Mouse (Mus musculus) brain, embryonic 18.5 days (tissue): ENCODE data around the gene Kdr.

ENCODE experiments used
- DNase-seq: peaks from one replicate; pipeline ENCODE4 v3.0.0-alpha.2; 2012; ENCODE audit warnings: low read depth, low spot score

The Kdr gene

DNA sequence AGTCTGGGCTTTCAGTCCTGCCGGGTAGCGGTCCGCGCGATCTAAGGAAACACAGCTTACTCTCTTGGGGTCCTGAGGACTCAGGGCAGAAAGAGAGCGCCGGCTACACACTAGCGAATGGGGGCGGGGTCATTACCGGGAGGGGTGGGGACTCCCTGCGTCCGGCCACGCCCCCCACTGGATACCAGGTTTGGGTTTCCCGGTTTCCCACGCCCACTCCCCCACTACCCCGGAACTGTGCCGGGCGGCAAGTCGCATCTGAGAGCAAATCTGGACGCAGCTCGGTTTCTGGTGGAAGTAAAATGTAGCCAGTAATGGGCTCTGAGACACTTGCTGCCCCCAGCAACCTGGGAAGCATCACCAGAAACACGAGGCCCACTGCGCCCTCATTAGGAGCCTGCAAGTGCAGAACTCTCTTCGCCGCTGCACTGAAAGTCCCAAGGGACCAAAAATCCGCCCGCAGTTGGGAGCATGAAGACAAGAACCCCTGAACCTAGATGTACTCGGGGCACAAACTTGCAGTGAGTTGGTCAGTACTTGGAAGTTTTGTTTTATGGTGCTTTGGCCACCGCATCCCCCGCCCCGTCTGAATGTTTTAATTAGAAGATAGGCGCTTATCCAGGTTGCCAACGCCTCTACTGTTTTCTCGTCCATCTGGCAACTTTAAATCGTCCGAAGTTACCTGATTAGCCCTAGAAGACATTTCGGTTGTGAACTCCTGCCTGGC, at the start of gene Kdr:
Gene Kdr, minus strand, starts transcription at position 85 of the 727 bp plus-strand sequence.
- no peak for DNase-seq

DNA sequence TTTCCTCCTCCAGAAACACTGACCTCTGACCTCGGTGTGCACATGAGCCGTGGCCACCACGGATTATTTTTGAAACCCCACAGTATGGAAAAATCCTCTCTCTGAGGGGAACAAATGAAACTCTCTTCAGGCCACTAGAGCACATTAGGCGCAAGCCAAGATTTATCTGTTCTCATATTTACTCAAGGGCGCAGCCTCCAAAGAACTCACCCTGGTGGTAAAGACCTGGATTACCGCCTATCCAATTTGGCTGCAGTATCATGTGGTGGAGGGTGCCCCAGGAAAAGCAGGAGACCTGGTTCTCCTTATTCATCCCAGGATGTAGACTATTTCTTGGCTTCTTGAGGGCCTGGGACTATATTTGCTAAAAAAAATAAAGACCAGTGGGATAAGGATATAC, 48.5 kb upstream of the Kdr start:
- no peak for DNase-seq

DNA sequence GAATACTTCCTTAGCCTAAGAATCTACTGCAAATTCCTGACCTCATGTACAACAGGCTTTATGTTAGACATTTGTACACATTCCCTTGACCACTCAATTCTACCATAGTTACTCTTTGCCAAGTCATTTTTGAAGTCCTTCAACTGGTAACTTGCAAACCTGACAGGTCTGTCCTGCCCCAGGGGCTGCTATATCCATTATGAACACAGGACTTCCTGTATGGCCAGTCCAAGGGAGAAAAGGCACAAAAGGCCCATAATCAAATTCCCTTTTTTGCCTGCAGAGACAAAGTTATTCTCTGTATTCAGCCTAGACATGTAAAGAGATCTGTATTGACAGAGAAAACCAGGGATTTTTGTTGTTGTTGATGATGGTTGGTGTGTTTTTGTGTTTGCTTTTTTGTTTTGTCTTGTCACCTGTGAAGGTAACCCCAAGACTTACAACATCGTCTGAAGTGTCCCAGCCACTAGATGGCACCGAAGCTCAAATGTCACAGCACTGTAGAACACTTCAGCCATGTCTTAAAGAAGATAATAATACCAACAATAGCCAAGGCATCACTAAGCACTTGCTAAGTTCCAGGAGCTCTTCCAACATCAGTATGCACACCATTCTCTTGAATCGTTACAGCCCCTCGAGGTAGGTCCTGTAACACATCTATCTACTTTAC, 47.9 kb upstream of the Kdr start:
- no peak for DNase-seq

DNA sequence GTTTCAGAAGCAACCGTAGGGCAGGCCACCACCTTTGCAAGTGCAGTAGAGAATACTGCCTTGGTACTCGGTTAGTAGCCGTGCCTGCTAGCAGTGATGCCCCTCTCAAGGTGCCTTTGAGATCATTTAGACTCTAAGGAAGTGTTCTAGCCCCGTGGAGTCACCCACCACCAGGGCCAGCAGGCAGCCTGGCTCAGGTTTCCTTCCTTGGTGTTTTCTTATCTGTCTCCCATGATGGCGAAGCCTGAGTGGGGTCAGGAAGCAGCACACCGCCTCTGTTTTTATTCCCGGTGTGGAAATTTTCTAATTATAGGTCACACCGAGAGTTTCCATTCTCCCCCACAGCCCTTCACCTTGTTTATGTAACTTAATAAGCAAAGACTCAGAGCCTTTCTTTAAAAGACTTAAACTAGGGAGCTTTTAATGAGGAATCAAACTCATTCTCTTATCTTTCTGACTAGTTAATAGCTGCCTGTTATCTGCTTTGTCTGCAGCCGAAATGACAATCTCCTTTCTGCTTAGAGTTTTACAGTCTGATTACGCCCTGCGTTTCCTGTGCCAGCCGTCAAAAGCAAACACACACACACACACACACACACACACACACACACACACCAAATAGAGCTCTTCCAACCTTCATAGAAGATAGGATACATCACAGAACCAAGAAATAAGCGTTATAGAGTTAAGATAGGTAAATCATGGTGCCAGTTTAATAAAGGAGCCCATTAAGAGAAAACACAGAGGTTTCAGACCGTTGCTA, 44.9 kb upstream of the Kdr start:
- DNase-seq = no peak

DNA sequence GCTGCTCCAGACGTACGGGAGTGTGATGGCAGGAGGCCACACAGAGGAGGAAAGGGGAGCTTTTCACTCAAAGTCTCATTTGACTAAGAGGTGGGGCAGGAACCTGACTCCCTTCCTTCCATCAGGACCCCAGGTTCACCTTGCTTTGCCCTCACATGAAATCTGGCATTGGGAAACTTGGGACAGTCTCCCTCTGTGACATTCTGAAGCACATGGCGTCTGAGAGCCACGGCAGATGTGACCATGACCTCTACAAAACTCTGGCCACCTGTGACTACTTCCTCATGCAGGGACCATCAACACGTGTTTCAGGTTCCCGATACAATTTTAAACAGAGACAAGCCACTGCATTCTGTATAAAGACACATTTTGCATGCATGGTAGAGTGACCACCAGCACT, 44.2 kb upstream of the Kdr start:
- no peak for DNase-seq

DNA sequence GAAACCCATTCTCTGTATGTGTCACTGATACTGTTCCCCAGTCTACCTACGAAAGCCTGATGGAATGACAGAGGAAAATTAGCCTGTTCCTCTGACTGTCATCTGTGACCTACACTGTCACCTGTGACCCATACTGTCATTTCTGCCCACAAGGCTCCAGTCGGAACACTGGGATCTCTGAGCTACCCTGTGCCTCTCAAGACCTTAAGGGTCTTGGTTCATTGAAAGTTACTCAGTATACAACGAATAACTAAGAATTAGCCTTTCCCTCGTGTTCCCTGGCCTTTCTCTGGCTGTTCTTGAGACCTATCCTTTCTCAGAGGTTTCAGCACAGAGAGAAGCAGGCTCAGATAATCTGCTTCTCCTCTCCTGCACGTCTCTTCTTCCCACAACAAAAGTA, 40.1 kb upstream of the Kdr start:
- no peak for DNase-seq

DNA sequence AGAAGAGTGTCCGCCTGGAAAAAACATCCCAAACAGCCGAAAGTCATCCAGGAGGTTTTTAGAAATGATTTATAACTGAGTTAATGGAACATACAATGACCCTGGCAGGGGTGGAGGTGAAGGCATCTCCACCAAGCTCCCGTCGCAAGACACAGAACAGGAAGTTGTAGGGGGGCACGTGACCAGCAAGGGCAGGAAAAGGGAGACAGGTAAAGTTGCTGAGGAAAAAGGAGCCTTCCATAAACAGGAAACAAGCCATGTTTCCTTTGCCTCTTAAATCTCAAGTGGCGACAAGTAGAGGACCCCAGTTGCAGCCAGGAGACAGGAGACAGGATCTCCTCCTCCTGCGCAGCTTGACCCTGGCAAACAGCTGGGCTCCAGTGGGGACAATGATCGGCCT, 37.8 kb upstream of the Kdr start:
- DNase-seq = no peak

DNA sequence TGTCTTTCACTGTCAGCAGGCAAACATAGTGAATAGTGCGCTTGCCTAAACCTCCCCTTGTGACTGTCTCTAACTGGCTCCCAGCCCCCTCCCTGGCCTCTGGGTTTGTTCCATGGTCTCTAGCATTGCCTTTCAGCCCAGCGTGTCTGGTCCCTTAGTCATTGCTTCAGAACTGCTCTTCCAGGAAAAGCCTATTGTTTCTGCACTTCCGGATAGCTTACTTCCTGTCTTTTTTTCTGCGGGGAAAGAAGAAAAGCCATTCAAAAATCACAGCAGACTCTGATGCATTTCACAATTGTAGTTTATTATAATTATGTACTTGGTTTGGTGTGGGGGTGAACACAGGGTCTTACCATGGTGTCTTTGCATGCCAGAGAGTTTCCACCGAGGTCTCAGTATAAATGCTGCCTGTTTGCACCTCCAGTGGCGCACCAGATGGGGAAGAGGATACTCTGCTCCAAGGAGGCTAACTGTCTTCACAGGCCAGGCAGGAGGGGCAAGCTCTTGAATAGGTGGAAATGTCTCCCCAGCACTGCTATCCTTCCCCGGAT, 35.7 kb upstream of the Kdr start:
- no peak for DNase-seq

DNA sequence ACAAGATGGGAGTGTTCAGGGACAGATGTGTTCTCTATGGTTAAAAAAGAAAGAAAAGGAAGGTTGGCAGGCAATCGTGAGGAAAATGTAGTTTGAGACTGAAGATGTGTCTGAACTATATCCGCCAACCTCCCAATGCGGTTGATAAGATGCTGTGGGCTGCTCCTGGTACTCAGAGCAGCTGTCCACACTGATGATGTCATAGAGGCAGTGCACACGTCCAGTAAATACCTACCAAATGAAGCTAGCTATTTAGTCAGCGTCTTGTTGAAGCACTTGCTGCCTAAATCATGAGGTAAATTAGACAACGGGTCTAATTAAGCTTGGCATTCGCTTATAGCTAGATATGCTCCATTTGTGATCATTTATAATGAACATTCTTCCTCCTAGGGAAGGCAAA, 28.1 kb upstream of the Kdr start:
- no peak for DNase-seq

DNA sequence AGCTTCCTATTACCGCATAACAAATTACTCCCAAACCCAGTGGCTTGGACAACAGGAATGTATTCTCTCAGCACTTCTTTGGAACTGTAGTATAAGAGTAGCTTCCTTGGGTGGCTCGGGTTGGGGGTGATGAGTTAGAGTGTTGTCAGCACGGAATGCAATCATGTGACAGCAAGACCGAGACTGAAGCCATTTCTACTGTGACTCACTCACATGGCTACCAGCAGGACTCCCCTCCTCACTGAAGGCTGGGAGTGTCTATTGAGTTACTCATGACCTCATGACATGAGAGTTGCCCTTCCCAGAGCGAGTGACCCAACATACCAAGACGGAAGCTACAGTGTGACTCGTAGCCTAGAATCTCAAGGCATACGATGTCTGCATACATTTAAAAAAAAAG, 12.0 kb upstream of the Kdr start:
- DNase-seq = no peak

DNA sequence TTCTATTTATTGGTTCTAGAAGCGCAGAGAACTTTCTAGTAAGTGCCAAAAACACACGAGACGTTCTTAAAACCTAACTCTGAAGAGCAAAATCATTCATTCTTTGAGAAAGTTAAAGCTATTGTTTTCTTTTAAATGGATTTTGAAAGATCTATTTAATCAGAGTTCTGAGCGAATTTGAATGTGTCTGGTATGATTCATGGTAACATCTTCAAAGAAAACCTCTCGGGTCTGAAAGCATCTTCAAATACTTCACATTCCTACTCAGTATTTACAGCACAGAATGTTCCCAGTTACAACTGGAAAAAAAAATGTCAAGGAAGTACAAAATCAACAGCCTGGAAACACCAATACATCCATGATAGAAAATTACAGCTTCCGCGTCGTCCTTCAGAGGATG, 9.3 kb upstream of the Kdr start:
- no peak for DNase-seq

DNA sequence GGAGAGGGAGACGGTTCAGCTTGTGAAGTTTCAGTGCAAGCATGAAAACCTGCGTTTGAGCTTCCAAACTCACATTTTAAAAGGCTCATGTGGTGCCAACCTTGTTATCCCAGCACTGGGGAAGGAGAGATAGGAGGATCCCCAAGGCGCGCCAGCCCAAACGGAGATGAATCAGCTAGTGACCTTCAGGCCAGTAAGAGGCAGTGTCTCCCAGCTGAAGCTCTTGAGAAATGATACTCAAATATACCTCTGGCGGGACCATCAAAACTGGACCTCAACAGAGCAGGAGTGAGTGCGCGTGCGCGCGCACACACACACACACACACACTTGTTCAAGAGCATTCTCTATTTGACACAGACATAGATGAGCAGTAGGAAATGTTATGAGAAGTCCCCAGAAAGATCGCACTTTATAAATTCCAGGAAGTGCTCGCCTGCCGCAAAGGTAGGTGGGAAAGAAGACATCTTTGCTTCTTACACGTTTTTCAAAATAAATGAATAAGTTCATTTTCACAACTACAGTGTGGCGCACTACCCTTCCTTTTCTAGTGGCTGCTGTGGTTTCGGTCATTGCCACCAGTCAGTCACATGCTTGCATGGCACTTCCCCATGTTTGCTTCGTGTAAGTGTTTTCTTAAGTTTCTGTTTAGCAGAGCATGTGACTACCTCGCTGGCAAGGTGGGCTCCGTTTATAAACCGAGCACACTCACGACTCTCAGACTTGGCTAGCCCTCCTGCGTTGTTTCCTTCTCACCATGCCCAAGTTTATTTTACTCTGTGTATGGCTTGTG, 2.5 kb upstream of the Kdr start:
- DNase-seq = no peak

DNA sequence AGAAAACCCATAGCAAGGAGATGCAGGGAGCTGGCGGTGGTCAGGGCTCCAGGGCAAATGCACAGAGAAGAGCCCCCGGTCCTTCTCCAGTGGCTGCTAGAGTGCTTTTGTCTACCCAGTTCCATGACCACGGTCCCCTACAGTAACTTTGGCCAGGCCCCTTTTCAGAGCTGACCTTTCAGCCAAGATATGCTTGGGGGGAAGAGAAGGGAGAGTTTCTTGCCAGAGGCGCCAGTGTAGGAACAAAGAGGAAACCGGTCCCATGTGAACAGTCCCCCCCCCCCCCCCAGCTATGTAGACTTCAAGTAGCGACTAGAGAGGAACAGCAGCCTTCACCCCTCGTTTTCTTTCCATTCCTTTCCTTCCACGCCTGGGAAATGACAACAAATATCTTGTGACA, 850 bp upstream of the Kdr start:
- DNase-seq = no peak

DNA sequence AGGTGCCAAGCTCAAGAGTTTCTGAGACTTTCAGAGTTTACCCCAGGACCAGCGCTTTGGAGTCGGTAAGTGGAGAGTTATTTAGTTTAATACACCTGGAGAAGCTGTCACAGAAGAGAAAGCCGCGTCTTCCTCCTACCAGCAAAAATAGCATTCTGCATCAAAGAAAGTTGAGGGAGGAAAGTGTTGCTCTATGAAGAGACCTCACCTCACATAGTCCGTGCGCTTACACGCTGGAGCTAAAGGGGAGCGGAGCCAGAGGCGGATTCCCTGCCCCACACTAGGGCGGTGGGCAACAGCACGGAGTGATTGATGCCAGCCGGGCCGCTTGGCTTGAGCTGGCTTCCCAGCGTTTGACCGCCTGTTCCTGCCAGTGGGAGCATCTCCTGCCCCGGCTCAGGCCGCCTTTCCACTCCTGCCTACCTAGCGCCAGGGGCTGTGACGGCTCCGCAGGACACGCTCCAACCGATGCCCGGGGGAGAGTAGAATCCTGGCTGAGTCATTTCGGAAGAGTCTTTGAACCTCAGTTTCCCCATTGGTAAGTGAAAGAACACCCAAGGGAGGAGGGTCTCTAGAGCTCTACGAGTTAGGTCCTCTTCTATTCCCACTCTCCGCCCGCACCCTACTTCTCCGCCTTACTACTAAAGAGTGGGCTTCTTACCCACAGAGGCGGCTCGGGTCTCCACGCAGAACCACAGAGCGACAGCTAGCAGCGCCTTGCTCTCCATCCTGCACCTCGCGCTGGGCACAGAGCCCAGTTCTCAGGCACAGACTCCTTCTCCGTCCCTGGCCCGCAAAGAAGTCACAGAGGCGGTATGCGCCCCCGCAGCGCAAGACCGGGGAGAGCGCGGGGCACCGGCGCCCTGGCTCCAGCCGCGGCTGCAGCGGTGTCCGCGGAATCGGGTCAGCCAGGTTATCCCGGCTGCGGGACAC, 551 bp downstream of the Kdr start:
- no peak for DNase-seq

DNA sequence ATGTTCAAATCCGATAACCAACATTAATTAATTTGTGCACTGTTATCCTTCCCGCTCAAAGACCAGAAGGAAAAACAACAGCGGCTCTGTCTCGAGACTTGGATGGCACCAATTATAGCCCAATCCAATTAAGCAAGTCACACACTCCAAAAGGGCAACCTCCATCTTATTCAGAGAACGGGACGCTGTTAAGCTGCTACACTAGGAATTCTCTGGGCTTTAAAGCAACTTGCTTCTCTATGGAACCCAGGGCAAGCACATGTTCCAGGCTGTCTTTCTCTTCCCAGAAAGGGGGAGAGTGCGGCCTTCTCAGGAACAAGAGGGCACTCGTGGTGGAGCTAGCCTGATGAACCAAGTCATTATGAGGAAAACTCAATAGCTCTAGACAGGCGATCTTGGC, 1.6 kb downstream of the Kdr start:
- DNase-seq = no peak

DNA sequence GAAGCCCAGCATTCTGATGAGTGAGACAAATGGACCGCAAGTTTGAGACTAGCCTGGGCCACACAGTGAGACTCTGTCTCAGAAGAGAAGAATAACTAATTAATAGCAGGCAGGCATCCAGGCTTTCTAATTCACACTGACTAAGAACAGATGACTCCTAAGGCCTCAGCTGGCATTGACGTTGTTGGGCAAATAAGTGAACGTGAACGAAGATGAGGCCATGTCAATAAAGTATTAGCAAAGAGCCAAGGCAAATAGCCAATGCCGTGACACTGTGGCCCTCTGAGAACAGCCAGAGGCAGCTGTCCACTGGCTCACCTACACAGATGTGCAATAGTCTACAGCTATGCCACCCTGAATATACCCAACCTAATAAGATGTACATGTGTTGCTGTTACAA, 2.9 kb downstream of the Kdr start:
- DNase-seq = no peak

DNA sequence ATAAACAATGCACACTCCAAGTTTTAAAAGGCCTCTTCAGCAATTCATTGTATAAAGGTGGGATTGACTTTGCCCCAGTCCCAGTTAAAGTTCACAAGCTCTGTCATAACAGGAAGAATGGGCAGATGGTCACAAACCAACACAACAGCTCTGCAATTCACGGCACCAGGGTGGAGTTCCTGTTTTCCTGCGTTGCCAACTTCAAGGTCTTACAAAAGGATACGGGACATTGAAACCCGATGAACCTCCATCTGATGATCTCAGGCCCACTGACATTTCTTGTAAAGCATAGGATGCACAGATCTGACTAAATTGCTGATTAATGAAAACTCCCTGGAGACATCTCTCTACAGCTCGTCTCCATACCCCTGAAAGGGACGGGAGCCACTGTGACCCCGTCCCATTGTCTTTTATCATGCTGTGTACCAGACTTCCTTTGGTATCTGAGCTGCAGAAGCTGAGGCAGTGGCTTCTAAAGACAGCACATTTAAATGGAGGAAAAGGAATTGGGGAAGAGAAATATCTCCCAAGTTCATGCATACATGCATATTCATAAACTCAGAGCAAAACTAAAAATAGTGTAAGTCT, 3.6 kb downstream of the Kdr start:
- DNase-seq = no peak

DNA sequence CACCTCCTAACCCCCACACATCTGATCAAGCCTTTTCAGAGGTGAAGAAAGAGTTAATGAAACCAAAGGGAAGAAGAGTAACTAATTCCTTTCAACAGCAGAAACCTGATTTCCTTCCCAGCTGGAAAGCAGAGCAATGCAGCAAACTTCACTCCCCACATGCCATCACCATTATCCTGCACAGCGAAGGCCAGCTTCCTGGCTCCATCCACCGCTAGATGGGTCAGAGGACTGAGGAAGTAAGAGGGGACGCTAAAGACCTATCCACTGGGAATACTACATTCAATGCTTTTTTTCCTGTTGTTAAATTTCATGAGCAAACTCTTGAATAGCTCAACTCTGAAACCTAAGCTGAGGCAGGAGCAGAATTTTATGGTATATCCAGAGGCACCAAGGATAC, 8.4 kb downstream of the Kdr start:
- no peak for DNase-seq

DNA sequence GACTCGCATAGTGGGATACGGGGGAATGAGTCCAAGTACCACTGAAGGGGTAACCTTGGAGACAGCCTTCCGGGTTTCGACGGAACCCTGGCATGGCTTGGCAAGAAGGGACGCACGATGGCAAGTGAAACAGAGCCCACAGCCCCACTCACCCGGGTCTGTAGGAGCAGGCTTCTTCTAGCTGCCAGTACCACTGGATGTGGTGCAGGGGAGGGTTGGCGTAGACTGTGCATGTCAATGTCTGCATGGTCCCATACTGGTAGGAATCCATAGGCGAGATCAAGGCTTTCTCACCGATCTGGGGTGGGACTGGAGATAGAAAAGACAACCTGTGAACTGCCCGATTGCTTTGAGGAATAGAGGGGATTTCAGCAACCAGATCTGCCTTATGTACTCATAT, 15.7 kb downstream of the Kdr start:
- DNase-seq = no peak

DNA sequence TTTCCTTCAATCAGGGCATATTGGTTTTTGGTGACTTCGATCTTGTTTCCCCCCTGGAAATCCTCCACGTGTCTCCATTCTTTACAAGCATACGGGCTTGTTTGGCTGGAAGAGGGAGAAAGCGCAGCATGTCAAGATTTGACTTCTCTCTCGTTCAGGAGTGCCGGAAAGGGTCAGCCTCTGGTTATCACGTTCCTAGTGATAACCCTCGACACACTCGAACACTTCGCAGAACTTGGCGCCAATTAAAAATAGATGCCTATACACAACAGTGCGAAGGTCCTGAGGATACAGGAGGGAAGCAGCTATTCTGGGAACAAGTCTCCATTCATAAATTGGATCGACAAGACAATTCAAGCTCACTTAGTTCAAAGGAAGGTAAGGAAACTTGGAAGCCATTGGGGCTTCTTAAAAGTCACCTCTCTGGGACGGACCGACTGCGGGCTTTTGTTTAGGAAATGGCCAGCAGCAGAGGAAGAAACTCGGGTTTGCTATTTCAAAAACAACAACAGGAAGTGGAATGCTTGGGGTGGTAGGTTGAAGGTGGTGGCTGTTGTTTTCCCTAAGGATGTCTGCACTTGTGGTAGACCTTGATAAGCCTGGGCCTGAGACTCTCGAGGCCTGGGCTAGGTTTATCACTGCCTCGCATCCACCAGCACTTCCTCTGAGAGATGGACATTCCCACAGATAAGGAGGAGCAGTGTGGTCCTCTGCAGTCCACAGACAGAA, 16.4 kb downstream of the Kdr start:
- no peak for DNase-seq
